Comparison of ENCODE assay signal across 14 mouse cellular contexts in genomic region chr12:7958851-7959250, GRCm38 (mm10). TPM values are rescaled to one million over a fixed set of nuclear protein-coding genes. Genes with fewer than 3 reads are reported as not detected.
"Had no signal": no experiment of that assay in that cellular context is flagged by ENCODE, and none has a peak within 500 bp of the region (broad histone marks: within the 10 kb centered on the region; RNA-seq: fewer than 3 reads in every experiment).

No protein-coding gene starts in this region.

- H3K9me3 ChIP-seq: midbrain, embryonic 10.5 days; midbrain, embryonic 12.5 days; neural tube, embryonic 12.5 days; stomach, embryonic 15.5 days had no signal

- H3K4me2 ChIP-seq: lung, embryonic 14.5 days; midbrain, embryonic 12.5 days; neural tube, embryonic 12.5 days; stomach, embryonic 15.5 days had no signal

- H3K36me3 ChIP-seq: midbrain, embryonic 10.5 days; midbrain, embryonic 12.5 days; neural tube, embryonic 12.5 days; stomach, embryonic 15.5 days had no signal

- H3K27ac ChIP-seq: midbrain, embryonic 10.5 days; midbrain, embryonic 12.5 days; neural tube, embryonic 12.5 days; stomach, embryonic 15.5 days; stomach, postnatal 0 days had no signal

- H3K4me1 ChIP-seq: midbrain, embryonic 10.5 days; midbrain, embryonic 12.5 days; neural tube, embryonic 12.5 days; stomach, embryonic 15.5 days had no signal

- H3K27me3 ChIP-seq: midbrain, embryonic 12.5 days; neural tube, embryonic 12.5 days; stomach, embryonic 15.5 days had no signal

- H3K4me3 ChIP-seq: midbrain, embryonic 10.5 days; midbrain, embryonic 12.5 days; neural tube, embryonic 12.5 days; stomach, embryonic 15.5 days had no signal

- H3K9ac ChIP-seq: lung, embryonic 14.5 days; midbrain, embryonic 12.5 days; neural tube, embryonic 12.5 days; stomach, embryonic 15.5 days had no signal

- DNase-seq: lung, adult 18-20 months; lung, embryonic 14.5 days; lung, postnatal 10 days; lung, postnatal 4 days; midbrain, embryonic 14.5 days; right cerebral cortex, postnatal 14 days; thymus, adult 2 months; thymus, postnatal 36 days had no signal

RNA-seq across cellular contexts. Expression of gene Apob, which starts 18.6 kb away (rescaled TPM):
- polyA plus RNA-seq: midbrain, embryonic 14.5 days; midbrain, postnatal 0 days had no signal
